ENCODE assay signal across 15 mouse cellular contexts in the genomic region with DNA sequence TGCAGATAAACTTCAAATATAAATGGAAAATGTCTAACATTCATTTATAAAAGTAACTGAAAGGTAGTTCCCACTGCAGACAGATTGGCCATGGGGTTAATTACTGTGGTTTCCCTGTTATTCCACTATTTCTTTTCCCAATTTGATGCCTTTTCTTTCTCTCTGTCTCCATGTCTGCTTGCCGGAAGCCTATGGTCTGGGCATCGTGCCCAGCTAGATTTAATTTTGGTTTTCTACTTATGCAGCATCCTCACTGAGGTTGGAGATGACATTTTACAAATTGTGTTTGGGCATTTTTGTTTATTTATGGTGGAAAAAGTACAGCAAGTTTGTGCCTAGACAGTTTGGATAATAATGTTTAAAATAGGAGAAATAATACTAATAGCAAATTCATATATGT.
DNase-seq lines count a peak whose midpoint lies in the region; ATAC-seq lines count a peak whose summit lies in the region.
"Had no signal": no experiment of that assay in that cellular context is flagged by ENCODE, and none has a peak within 500 bp of the region (broad histone marks: within the 10 kb centered on the region; RNA-seq: fewer than 3 reads in every experiment).

No protein-coding gene starts in this region.

- DNase-seq in hindbrain, embryonic 14.5 days (ENCODE audit: low spot score) = peak; percentile 47
- no peak for DNase-seq in hindbrain, embryonic 11.5 days (ENCODE audit: low spot score)
- DNase-seq in frontal cortex, postnatal 10 days (ENCODE audit: low spot score in 2 of 2) = peak; percentile 28 to 30
- peak; percentile 6 to 26 for DNase-seq in layer of hippocampus, postnatal 10 days (ENCODE audit: low spot score in 2 of 2)
- peak; percentile 80 to 87 for DNase-seq in right cerebral cortex, postnatal 10 days (ENCODE audit: low spot score in 2 of 2)
- DNase-seq in urinary bladder, adult 2 months (ENCODE audit: low spot score) = no peak
- DNase-seq in urinary bladder, postnatal 14 days (ENCODE audit: low spot score) = no peak
- no peak for DNase-seq in heart, postnatal 10 days
- DNase-seq: embryo, embryonic 11 days; gastrocnemius, adult 2 months; thymus, postnatal 36 days had no signal

- H3K27me3 ChIP-seq in hindbrain, embryonic 14.5 days (ENCODE audit: control insufficient read depth, insufficient read depth, low read length) = no peaks in the 10 kb centered on the region
- no peaks in the 10 kb centered on the region for H3K27me3 ChIP-seq in hindbrain, embryonic 11.5 days (ENCODE audit: control insufficient read depth, insufficient read depth, low read length)
- H3K27me3 ChIP-seq: heart, embryonic 12.5 days; hindbrain, embryonic 15.5 days had no signal

- H3K4me1 ChIP-seq in hindbrain, embryonic 14.5 days (replicated peaks; ENCODE audit: control insufficient read depth, insufficient read depth, low read length) = no peaks in the 10 kb centered on the region
- H3K4me1 ChIP-seq in hindbrain, embryonic 11.5 days (replicated peaks; ENCODE audit: control insufficient read depth, insufficient read depth, low read length) = no peaks in the 10 kb centered on the region
- H3K4me1 ChIP-seq: heart, embryonic 12.5 days; hindbrain, embryonic 15.5 days had no signal

- H3K9ac ChIP-seq in hindbrain, embryonic 14.5 days = no peak overlapping the region
- no peak overlapping the region for H3K9ac ChIP-seq in hindbrain, embryonic 11.5 days (ENCODE audit: low read depth, low read length)
- H3K9ac ChIP-seq: heart, embryonic 12.5 days; hindbrain, embryonic 15.5 days had no signal

- H3K9me3 ChIP-seq in hindbrain, embryonic 14.5 days (ENCODE audit: control insufficient read depth, low read length) = no peaks in the 10 kb centered on the region
- H3K9me3 ChIP-seq in hindbrain, embryonic 11.5 days (ENCODE audit: control insufficient read depth, low read length) = no peaks in the 10 kb centered on the region
- H3K9me3 ChIP-seq: heart, embryonic 12.5 days; hindbrain, embryonic 15.5 days had no signal

- 68% methylated on average over 2 of the region's 2 CpGs for WGBS in hindbrain, embryonic 14.5 days
- 93% methylated on average over 2 of the region's 2 CpGs for WGBS in hindbrain, embryonic 11.5 days

- no peaks in the 10 kb centered on the region for H3K36me3 ChIP-seq in hindbrain, embryonic 14.5 days (replicated peaks; ENCODE audit: control insufficient read depth, insufficient read depth)
- H3K36me3 ChIP-seq in hindbrain, embryonic 11.5 days (ENCODE audit: control insufficient read depth, insufficient read depth, low read length) = no peaks in the 10 kb centered on the region
- H3K36me3 ChIP-seq: heart, embryonic 12.5 days; hindbrain, embryonic 15.5 days had no signal

- H3K27ac ChIP-seq in hindbrain, embryonic 14.5 days = no peak overlapping the region
- no peak overlapping the region for H3K27ac ChIP-seq in hindbrain, embryonic 11.5 days (ENCODE audit: low read depth, low read length)
- H3K27ac ChIP-seq: gastrocnemius, adult 2 months; hindbrain, embryonic 15.5 days; kidney, postnatal 0 days had no signal

- no peak overlapping the region for H3K4me3 ChIP-seq in hindbrain, embryonic 14.5 days (replicated peaks; ENCODE audit: low read length)
- no peak overlapping the region for H3K4me3 ChIP-seq in hindbrain, embryonic 11.5 days (ENCODE audit: low read depth, low read length)
- H3K4me3 ChIP-seq: gastrocnemius, adult 2 months; heart, embryonic 12.5 days; hindbrain, embryonic 15.5 days; myocyte had no signal

- intact Hi-C loops in heart, postnatal 10 days (cut with DNase I) = no loop called here

- H3K4me2 ChIP-seq in hindbrain, embryonic 14.5 days (replicated peaks) = no peak overlapping the region
- H3K4me2 ChIP-seq in hindbrain, embryonic 11.5 days (replicated peaks; ENCODE audit: low read depth, low read length) = no peak overlapping the region
- H3K4me2 ChIP-seq: heart, embryonic 12.5 days; hindbrain, embryonic 15.5 days had no signal

- no peak for ATAC-seq in hindbrain, embryonic 14.5 days (ENCODE audit: low FRiP score)
- ATAC-seq in hindbrain, embryonic 11.5 days (ENCODE audit: low FRiP score) = no peak

Comparison
In these comparisons a context has a peak if more than half of its experiments do, and no peak if none do; other contexts are left out.
1. DNase-seq: peak in hindbrain, embryonic 14.5 days (single experiment), frontal cortex, postnatal 10 days (2 of 2), layer of hippocampus, postnatal 10 days (2 of 2) and right cerebral cortex, postnatal 10 days (2 of 2); none in hindbrain, embryonic 11.5 days (single experiment), urinary bladder, adult 2 months (single experiment), urinary bladder, postnatal 14 days (single experiment) and heart, postnatal 10 days (0 of 2).